ENCODE assay signal across 17 mouse cellular contexts in the genomic region with DNA sequence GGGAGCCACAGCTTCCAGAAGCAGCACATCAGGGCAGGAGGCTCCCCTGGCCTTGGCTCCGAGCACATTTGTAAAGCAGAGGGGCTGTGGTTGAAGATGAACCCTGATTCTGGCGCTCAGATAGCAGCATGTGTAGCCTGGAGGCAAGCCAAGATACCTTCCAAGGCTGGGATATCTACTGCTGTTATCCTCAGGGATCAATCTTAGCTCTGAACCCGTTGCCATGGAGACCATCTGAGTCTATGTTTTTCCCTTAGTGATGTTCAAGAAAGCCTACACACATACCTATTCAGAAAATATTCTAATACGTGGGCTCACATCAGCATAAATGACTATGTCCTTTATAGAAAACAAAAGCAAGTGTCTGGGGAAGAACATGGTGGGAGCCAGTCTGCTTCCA. TPM values are rescaled to one million over a fixed set of nuclear protein-coding genes. Genes with fewer than 3 reads are reported as not detected.
A peak's percentile ranks its signal among the peaks of the same experiment; 100 is the strongest.
DNase-seq lines count a peak whose midpoint lies in the region; ATAC-seq lines count a peak whose summit lies in the region.
"Had no signal": no experiment of that assay in that cellular context is flagged by ENCODE, and none has a peak within 500 bp of the region (broad histone marks: within the 10 kb centered on the region; RNA-seq: fewer than 3 reads in every experiment).

No protein-coding gene starts in this region.

- H3K9ac ChIP-seq in forebrain, embryonic 13.5 days = no peak overlapping the region
- no peak overlapping the region for H3K9ac ChIP-seq in forebrain, embryonic 16.5 days (replicated peaks; ENCODE audit: low read depth, low read length)
- no peak overlapping the region for H3K9ac ChIP-seq in midbrain, embryonic 15.5 days
- H3K9ac ChIP-seq: embryonic facial prominence, embryonic 12.5 days; heart, embryonic 13.5 days; limb, embryonic 15.5 days had no signal

- H3K4me2 ChIP-seq in forebrain, embryonic 13.5 days = no peak overlapping the region
- H3K4me2 ChIP-seq in forebrain, embryonic 16.5 days (ENCODE audit: low read length) = no peak overlapping the region
- H3K4me2 ChIP-seq in midbrain, embryonic 15.5 days = no peak overlapping the region
- H3K4me2 ChIP-seq: embryonic facial prominence, embryonic 12.5 days; heart, embryonic 13.5 days; limb, embryonic 15.5 days had no signal

- no peaks in the 10 kb centered on the region for H3K9me3 ChIP-seq in forebrain, embryonic 13.5 days (replicated peaks)
- H3K9me3 ChIP-seq in forebrain, embryonic 10.5 days = no peaks in the 10 kb centered on the region
- no peaks in the 10 kb centered on the region for H3K9me3 ChIP-seq in forebrain, embryonic 16.5 days (ENCODE audit: control insufficient read depth, low read length)
- no peaks in the 10 kb centered on the region for H3K9me3 ChIP-seq in midbrain, embryonic 15.5 days
- H3K9me3 ChIP-seq: embryonic facial prominence, embryonic 12.5 days; heart, embryonic 13.5 days; limb, embryonic 15.5 days had no signal

- no peaks in the 10 kb centered on the region for H3K27me3 ChIP-seq in forebrain, embryonic 13.5 days
- H3K27me3 ChIP-seq in forebrain, embryonic 10.5 days (ENCODE audit: poor library complexity, severe bottlenecking) = no peaks in the 10 kb centered on the region
- no peaks in the 10 kb centered on the region for H3K27me3 ChIP-seq in forebrain, embryonic 16.5 days (replicated peaks; ENCODE audit: control insufficient read depth, insufficient read depth, low read length)
- no peaks in the 10 kb centered on the region for H3K27me3 ChIP-seq in midbrain, embryonic 15.5 days (replicated peaks)
- H3K27me3 ChIP-seq: embryonic facial prominence, embryonic 12.5 days; heart, embryonic 13.5 days; limb, embryonic 15.5 days had no signal

- peak; percentile 55 for ATAC-seq in forebrain, embryonic 13.5 days
- peak; percentile 73 for ATAC-seq in forebrain, embryonic 16.5 days
- peak; percentile 87 for ATAC-seq in midbrain, embryonic 15.5 days (replicated peaks)

- no peak overlapping the region for H3K4me3 ChIP-seq in forebrain, embryonic 13.5 days
- no peak overlapping the region for H3K4me3 ChIP-seq in forebrain, embryonic 10.5 days
- no peak overlapping the region for H3K4me3 ChIP-seq in forebrain, embryonic 16.5 days (replicated peaks; ENCODE audit: low read length)
- no peak overlapping the region for H3K4me3 ChIP-seq in midbrain, embryonic 15.5 days
- H3K4me3 ChIP-seq: embryonic facial prominence, embryonic 12.5 days; heart, embryonic 13.5 days; limb, embryonic 15.5 days; myocyte had no signal

- no peak for DNase-seq in forebrain, embryonic 10.5 days (ENCODE audit: extremely low spot score, low spot score)
- DNase-seq in layer of hippocampus, adult 9-11 months = peak; percentile 34
- DNase-seq in layer of hippocampus, postnatal 10 days (ENCODE audit: low spot score in 2 of 2) = no peak
- no peak for DNase-seq in heart, adult 9 months (ENCODE audit: low spot score in 2 of 2)
- DNase-seq in gastrocnemius, postnatal 10 days = no peak
- DNase-seq: adrenal gland, adult 8-10 months; gastrocnemius, postnatal 36 days; kidney, adult 9 months; lung, adult 18-20 months; thymus, adult 18-20 months had no signal

- H3K4me1 ChIP-seq in forebrain, embryonic 13.5 days = peaks cover 7% of the 10 kb centered on the region
- H3K4me1 ChIP-seq in forebrain, embryonic 10.5 days = peaks cover 9% of the 10 kb centered on the region; the same call in 1 of the 2 replicates
- H3K4me1 ChIP-seq in forebrain, embryonic 16.5 days (replicated peaks; ENCODE audit: control insufficient read depth, insufficient read depth, low read length) = peaks cover 12% of the 10 kb centered on the region
- peaks cover 8% of the 10 kb centered on the region for H3K4me1 ChIP-seq in midbrain, embryonic 15.5 days

- no peaks in the 10 kb centered on the region for H3K36me3 ChIP-seq in forebrain, embryonic 13.5 days (ENCODE audit: poor library complexity, severe bottlenecking)
- no peaks in the 10 kb centered on the region for H3K36me3 ChIP-seq in forebrain, embryonic 10.5 days (replicated peaks)
- H3K36me3 ChIP-seq in forebrain, embryonic 16.5 days (ENCODE audit: control insufficient read depth, insufficient read depth) = no peaks in the 10 kb centered on the region
- no peaks in the 10 kb centered on the region for H3K36me3 ChIP-seq in midbrain, embryonic 15.5 days (replicated peaks)
- H3K36me3 ChIP-seq: embryonic facial prominence, embryonic 12.5 days; heart, embryonic 13.5 days; limb, embryonic 15.5 days had no signal

- WGBS in forebrain, embryonic 13.5 days = 58% methylated on average over 4 of the region's 4 CpGs
- WGBS in forebrain, embryonic 10.5 days = 80% methylated on average over 4 of the region's 4 CpGs
- 55% methylated on average over 4 of the region's 4 CpGs for WGBS in forebrain, embryonic 16.5 days
- 34% methylated on average over 4 of the region's 4 CpGs for WGBS in midbrain, embryonic 15.5 days

- H3K27ac ChIP-seq in forebrain, embryonic 13.5 days = peak overlapping the region; percentile 25; the same call in 1 of the 2 replicates
- no peak overlapping the region for H3K27ac ChIP-seq in forebrain, embryonic 10.5 days
- peak overlapping the region; percentile 68; the same call in 1 of the 2 replicates for H3K27ac ChIP-seq in forebrain, embryonic 16.5 days (ENCODE audit: low read length)
- peak overlapping the region; percentile 81 for H3K27ac ChIP-seq in midbrain, embryonic 15.5 days
- H3K27ac ChIP-seq: embryonic facial prominence, embryonic 12.5 days; heart, embryonic 13.5 days; limb, embryonic 15.5 days had no signal

RNA-seq across cellular contexts. Expression of a gene that starts 19.5 kb away (rescaled TPM):
- 15.9 and 17.1 TPM in 2 replicates for polyA plus RNA-seq in forebrain, embryonic 13.5 days (2015; fragmentation: Nextera tagmentation; extraction: Ambion mirVana)
- polyA plus RNA-seq in forebrain, embryonic 10.5 days (2016; fragmentation: Nextera tagmentation; extraction: Ambion mirVana) = 16.5 and 19.8 TPM in 2 replicates
- 10 to 100 TPM; 68.3 to 73.0 TPM for total RNA-seq in layer of hippocampus, postnatal 10 days (2021)
- polyA plus RNA-seq in forebrain, embryonic 16.5 days (2015; fragmentation: Nextera tagmentation; extraction: Ambion mirVana) = 16.1 and 18.1 TPM in 2 replicates
- 23.3 and 25.3 TPM in 2 replicates for polyA plus RNA-seq in midbrain, embryonic 15.5 days (2015; fragmentation: Nextera tagmentation; extraction: Ambion mirVana)
- 10 to 100 TPM; 77.2 to 80.5 TPM for total RNA-seq in gastrocnemius, postnatal 10 days (2021)
